Mouse (Mus musculus) erythroblast, adult 5-6 weeks (primary cell): ENCODE data around the gene Psen2. TPM values are rescaled to one million over a fixed set of nuclear protein-coding genes. Genes with fewer than 3 reads are reported as not detected.

Experiments
- ATAC-seq: replicated peaks from 2 replicates; pipeline ENCODE4 v1.8.0; 2016; ENCODE audit warnings: moderate number of reproducible peaks, mild to moderate bottlenecking, moderate TSS enrichment, inconsistent platforms; ENCODE audit not compliant: poor library complexity, low FRiP score, severe bottlenecking
- total RNA-seq, 2 experiments: library from RNA; stranded (forward) in 1 of 2; stranded (reverse) in 1 of 2; fragments of 150-400 nt in 1 of 2; fragments of 200-764, 138-1000 nt in 1 of 2; gene quantifications; 2 replicates each; pipeline versions ENCODE4 v1.2.3 to v1.2.4; 2015 to 2017; ENCODE audit warnings: low replicate concordance in 2 of 2

The Psen2 gene
- total RNA-seq, 2 experiments from 2014 or later = 7.4 to 7.9 TPM

- ATAC-seq = peak; percentile 54
These were observed 16.4 kb upstream of the Psen2 start for GRCm38 (mm10) chr1:180279648-180280047.

GRCm38 (mm10) chr1:180277563-180277962 lies 14.3 kb upstream of the Psen2 start:
- ATAC-seq = no peak

GRCm38 (mm10) chr1:180274725-180275308 lies 11.6 kb upstream of the Psen2 start:
- ATAC-seq = no peak

DNA sequence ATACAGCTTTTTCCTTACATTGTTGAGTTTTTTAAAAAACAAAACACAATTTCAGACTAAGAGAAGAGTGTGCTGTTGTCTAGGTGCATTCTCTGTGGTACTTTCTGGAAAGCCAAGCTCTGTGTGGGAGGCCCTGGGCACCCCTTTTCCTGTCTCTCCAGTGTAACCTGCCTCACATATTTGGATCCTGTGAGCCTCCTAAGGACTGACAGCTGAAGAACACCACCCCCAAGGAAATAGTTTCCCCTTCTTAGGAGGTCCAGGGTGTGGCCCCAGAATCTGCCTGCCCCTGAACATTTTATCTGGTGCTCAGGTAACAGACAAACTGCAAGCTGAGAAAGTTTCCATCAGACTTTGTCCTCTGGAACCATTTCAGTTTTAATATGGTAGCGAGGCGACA lies 5.8 kb upstream of the Psen2 start:
- no peak for ATAC-seq

DNA sequence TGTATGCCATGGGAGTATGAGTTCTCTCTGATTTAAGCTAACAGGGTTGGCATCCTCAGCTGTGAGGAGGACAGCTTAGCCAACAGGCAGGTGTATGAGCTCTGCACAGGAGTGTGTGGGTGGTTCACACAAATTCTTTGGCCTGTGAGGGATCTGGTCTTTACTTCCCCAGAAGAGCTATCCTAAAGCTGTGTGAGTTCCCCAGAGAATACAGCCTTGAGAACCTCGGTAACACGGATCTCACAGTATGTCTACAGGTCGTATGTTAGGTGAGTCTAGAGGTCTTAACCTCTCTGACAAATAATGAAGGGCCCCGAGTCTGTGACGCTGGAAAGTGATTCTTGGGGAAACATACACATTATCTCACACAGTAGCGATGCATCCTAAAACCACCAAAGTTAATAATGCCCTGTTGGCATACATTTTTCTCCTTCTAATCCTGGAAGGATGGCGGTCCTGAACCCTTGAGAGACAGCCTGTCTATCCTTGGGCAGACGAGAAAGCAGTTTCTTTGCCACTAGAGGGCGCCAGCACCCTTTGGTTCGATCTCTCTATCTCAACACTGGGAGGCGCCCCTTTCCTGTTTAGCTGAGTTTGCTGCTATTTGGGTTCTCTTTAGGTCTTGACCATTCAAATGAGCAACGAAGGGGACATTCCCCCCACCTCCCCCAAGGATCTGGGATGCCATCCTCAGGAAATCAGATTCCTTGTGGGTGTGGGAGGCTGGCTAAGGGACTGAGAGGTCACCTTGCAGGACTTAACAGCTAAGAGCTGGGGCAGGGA lies 5.2 kb upstream of the Psen2 start:
- ATAC-seq = peak; percentile 84

GRCm38 (mm10) chr1:180267151-180267550 lies 3.9 kb upstream of the Psen2 start:
- no peak for ATAC-seq

DNA sequence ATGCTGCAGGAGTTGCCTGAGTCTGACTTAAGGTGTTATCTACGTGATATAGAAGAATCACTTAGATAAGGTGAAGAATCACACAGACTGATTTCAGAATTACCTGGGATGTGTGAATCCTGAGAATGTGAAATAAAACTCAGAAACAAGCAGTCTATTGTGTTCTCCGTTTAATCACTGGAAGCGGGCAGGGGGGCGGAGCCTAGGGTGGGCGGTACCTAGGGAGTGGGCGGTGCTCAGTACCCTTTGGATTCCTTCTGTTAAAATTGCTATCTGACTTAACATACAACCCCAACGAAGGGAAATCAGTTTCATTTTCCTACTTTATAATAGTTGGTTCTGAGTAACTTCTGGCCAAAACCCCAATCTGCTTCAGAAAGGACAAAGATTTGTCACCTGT lies 2.2 kb upstream of the Psen2 start:
- peak; percentile 56; the same call in 1 of the 2 replicates for ATAC-seq

DNA sequence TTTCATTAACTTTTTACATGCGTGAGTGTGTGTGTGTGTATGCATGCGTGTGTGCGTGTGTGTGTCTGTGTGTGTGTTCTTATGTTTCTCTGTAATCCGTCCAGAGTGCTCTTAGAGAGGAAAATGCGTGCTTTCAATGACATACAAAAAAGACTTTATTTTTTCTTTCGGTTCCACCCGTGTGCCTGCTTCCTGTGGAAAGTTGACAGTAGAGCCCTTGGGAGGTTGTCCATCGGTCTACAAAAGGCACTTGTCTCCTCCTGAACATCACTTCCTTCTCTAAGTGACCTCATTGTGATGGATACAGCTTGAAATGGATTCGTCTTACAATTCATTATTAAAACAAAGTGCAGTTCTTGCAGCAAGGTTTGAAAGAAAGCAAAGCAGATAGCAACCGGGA lies 1.6 kb upstream of the Psen2 start:
- no peak for ATAC-seq

DNA sequence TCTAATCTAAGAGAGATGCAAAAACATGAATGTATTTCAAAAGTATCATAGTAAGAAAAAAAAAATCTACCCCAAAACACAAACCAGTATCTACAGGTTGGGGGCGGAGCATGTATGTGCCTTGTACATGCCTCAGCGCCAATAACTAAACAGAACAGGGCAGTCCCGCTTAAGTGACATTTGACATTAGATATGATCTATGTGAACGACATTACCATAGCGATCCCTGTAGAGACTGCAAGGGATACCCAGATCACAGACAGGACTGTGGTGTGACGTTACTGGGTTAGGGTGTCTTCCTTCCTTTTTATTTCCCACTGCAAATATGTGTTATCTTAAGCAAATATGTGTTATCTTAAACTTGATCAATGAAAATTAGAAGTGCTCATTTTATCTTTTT lies 1.2 kb upstream of the Psen2 start:
- ATAC-seq = no peak

- peak; percentile 67 for ATAC-seq
These were observed 1.2 kb downstream of the Psen2 start for GRCm38 (mm10) chr1:180261857-180262570.

- no peak for ATAC-seq
These were observed 1.8 kb downstream of the Psen2 start for GRCm38 (mm10) chr1:180261415-180261814.

DNA sequence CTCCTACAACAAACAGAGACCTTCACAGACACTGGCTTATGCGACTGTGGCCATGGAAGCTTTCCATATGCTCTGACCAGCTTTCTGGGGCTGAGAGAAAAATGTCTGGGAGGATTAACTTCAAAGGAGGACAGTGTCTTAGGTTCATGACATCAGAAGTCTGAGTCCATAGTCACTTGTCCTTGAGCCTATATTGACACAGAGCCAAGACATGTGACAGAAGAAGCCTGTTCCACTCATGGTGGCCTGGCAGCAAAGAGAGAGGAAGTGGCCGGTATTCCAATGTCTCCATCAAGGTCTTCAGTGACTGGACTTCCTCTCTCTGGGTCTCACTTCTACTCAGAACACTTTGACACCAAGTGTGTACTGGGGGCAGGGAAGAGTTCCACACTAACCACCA lies 2.4 kb downstream of the Psen2 start:
- no peak for ATAC-seq

DNA sequence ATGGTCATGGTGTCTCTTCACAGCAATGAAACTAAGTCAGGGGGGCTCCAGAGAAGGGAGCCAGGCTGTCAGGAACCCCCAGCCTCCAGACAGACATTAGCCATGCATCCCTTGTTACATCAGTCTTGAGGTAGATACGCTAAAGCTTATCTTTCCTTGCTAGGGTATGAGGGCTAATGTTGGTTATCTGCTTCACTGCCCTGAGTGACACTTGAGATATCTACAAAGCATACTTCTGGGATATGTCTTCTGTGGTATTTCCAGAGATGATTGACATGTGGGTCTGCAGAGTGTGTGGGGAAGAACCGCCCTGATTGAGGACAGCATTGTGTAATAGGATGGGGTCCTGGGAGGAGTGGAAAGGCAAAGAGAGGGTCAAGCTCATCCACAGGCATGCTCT lies 3.5 kb downstream of the Psen2 start:
- ATAC-seq = no peak

DNA sequence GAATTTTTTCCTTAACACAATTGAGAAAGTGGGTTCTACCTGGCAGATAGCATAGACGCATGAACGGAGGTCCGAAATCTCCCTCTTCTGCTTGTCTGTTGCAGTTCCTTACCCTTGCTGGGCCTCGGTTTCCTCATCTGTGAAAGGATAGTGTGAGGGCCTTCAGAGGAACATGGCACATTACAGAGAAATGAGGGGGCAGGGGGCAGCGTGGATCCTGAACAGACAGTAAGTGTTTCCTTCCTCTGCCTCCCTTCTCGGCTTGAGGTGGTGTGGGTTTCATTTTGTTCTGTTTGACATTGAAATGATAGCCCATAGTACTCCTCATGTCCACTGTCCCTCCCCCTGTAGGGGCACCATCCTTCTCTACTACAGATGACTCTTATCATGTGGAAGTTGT lies 5.8 kb downstream of the Psen2 start:
- no peak for ATAC-seq

- no peak for ATAC-seq
These were observed 6.4 kb downstream of the Psen2 start for GRCm38 (mm10) chr1:180256866-180257265.

DNA sequence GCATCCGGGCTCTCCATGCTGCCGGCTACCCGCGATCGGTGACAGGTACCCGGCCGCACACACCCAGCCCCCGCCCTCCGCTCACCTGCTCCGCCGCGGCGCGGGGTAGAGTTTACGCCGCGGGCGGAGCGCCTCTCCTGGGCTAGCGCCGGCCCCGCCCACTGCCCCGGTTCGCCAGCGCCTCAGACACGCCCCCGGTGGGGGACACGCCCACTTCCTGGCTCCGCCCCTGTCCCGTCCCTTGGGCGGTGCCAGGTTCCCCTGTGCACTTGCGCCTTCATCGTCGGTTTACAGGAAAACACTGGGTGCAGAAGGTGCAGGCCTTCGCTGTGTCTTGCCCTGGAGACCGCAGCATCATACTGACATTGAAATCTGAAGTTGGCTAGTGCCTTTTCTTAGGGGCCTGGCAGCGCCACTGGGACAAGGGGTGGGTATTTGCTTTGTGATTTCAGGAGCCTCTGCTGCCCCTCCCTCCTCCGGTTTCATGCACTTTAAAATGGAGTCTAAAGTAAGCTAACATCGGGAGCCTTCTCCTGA lies 7.0 kb downstream of the Psen2 start:
- peak; percentile 88 for ATAC-seq

- ATAC-seq = peak; percentile 23; the same call in 1 of the 2 replicates
These were observed 7.7 kb downstream of the Psen2 start for GRCm38 (mm10) chr1:180255294-180256117.

DNA sequence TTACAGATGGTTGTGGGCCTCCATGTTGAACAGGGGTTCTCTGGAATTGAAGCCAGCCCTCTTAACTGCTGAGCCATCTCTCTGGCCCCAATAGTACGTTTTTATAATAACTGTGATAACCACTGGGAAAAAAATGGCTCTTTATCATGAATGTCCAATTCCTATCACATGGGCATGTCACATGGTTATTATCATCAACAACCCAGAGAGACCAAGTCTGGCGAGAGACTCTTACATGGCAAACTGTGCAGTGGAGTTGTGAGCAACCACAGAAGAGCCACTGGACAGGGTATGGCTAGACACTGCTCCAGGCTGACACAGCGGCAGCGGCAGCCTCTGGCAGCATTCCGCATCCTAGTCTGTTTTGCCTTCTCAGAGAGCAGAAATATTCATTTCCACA lies 8.9 kb downstream of the Psen2 start:
- ATAC-seq = no peak

- no peak for ATAC-seq
These were observed 10.5 kb downstream of the Psen2 start for GRCm38 (mm10) chr1:180252656-180253190.
